Mouse (Mus musculus): Measurements from ENCODE around the gene Zc3h7a.

DNA sequence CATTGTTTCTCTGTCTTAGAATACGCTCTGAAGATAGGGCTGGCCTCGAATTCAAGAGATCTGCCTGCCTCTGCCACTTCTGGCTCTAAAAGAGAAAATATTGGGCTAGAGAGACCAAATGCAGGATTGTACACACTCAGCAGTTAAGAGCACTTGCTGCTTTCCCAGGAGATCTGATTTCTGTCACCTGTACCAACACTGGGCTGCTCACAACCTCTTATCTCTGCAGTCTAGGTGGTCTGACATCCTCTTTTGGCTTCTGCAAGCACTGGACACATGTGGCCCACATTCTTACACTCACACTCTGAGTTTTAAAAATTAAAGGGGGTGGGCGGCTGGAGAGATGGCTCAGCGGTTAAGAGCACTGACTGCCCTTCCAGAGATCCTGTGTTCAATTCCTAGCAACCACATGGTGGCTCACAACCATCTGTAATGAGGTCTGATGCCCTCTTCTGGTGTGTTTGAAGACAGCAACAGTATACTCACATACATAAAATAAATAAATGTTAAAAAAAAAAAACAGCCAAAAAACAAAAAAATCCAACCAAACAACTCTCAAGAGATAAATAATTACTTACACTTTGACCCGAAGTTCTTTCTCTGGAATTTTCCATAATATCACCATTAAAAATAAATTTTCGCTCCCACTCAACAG, 25.7 kb upstream of the Zc3h7a start:
- TF ChIP-seq CTCF (conservative IDR thresholded peaks at IDR 0.05; ENCODE audit: insufficient read depth, insufficient read length, low read depth, low read length) (no peak), POLR2A (IDR thresholded peaks at IDR 0.05; ENCODE audit: low read depth, low read length) (no peak)
